Mouse (Mus musculus) hindbrain, embryonic 16.5 days (tissue): ENCODE measurements around the gene Rasl2-9. TPM values are rescaled to one million over a fixed set of nuclear protein-coding genes. Genes with fewer than 3 reads are reported as not detected.

Experiments
- ATAC-seq: fragments of 200-750 bp; cut with Nextera tagmentation; 2 replicates; pipeline ENCODE4 v1.8.0; 2017; ENCODE audit warnings: moderate TSS enrichment, moderate library complexity
- H3K27ac ChIP-seq: fragments of 300-500 bp; sonication (generic); 2 replicates; pipeline ENCODE4 v1.5.1; 2014; ENCODE audit warnings: low read depth, mild to moderate bottlenecking, control low read depth, low read length, moderate library complexity
- H3K27me3 ChIP-seq: fragments of 300-500 bp; sonication (generic); replicated peaks from 2 replicates; pipeline ENCODE4 v1.6.1; 2014; ENCODE audit warnings: low read length; ENCODE audit not compliant: control insufficient read depth, insufficient read depth
- H3K36me3 ChIP-seq: fragments of 300-500 bp; sonication (generic); 2 replicates; pipeline ENCODE4 v1.6.1; 2014; ENCODE audit warnings: mild to moderate bottlenecking, low read length, moderate library complexity, mixed read lengths; ENCODE audit not compliant: control insufficient read depth, insufficient read depth
- H3K4me1 ChIP-seq: fragments of 300-500 bp; sonication (generic); 2 replicates; pipeline ENCODE4 v1.6.1; 2014; ENCODE audit warnings: low read depth, low read length; ENCODE audit not compliant: control insufficient read depth, insufficient read depth
- H3K4me2 ChIP-seq: fragments of 300-500 bp; sonication (generic); 2 replicates; pipeline ENCODE4 v1.6.1; 2014; ENCODE audit warnings: mild to moderate bottlenecking, low read length, control low read depth, moderate library complexity
- H3K4me3 ChIP-seq: fragments of 300-500 bp; sonication (generic); 2 replicates; pipeline ENCODE4 v1.5.1; 2014; ENCODE audit warnings: mild to moderate bottlenecking, low read length, control low read depth, moderate library complexity
- H3K9ac ChIP-seq: fragments of 300-500 bp; sonication (generic); 2 replicates; pipeline ENCODE4 v1.6.1; 2014; ENCODE audit warnings: low read depth, mild to moderate bottlenecking, control low read depth, low read length, moderate library complexity
- H3K9me3 ChIP-seq: fragments of 300-500 bp; sonication (generic); 2 replicates; pipeline ENCODE4 v1.6.1; 2014; ENCODE audit warnings: mild to moderate bottlenecking, low read length, moderate library complexity; ENCODE audit not compliant: control insufficient read depth
- WGBS: fragments of 180-500 bp; shearing (Covaris S2); extraction: QIAGEN DNeasy Blood & Tissue Kit; methylation state at CpG from one replicate; pipeline ENCODE4 v1.1.7; 2014; 5-methylcytosine and 5-hydroxymethylcytosine counted together
- polyA plus RNA-seq: library from polyadenylated mRNA; unstranded; fragments of >200 nt; fragmentation: Nextera tagmentation; extraction: Ambion mirVana; gene quantifications from 2 replicates; pipeline ENCODE4 v1.2.1, GENCODE M21; 2015

Rasl2-9 gene
- polyA plus RNA-seq, 1 experiment from 2014 or later, result 0.95 TPM

- H3K9ac ChIP-seq, result no peak overlapping the region
- H3K9me3 ChIP-seq, result no peaks in the 10 kb centered on the region
- H3K27ac ChIP-seq, result no peak overlapping the region
- 88% methylated on average over 3 of the region's 3 CpGs for WGBS
- H3K27me3 ChIP-seq, result no peaks in the 10 kb centered on the region
- no peak overlapping the region for H3K4me3 ChIP-seq
- ATAC-seq, result no peak
- H3K36me3 ChIP-seq, result peaks cover 28% of the 10 kb centered on the region
- no peaks in the 10 kb centered on the region for H3K4me1 ChIP-seq
- no peak overlapping the region for H3K4me2 ChIP-seq
These were observed 26.0 kb downstream of the Rasl2-9 start for GRCm38 (mm10) chr7:5099796-5100195.

GRCm38 (mm10) chr7:5098769-5099168 lies 27.0 kb downstream of the Rasl2-9 start:
- H3K27me3 ChIP-seq, result no peaks in the 10 kb centered on the region
- H3K36me3 ChIP-seq, result peaks cover 34% of the 10 kb centered on the region
- no peak overlapping the region for H3K4me3 ChIP-seq
- H3K9me3 ChIP-seq, result no peaks in the 10 kb centered on the region
- H3K27ac ChIP-seq, result no peak overlapping the region
- H3K4me2 ChIP-seq, result no peak overlapping the region
- no peak overlapping the region for H3K9ac ChIP-seq
- H3K4me1 ChIP-seq, result no peaks in the 10 kb centered on the region
- WGBS, result 96% methylated on average over 5 of the region's 5 CpGs
- ATAC-seq, result no peak

- no peak overlapping the region for H3K4me2 ChIP-seq
- no peak overlapping the region for H3K9ac ChIP-seq
- no peaks in the 10 kb centered on the region for H3K4me1 ChIP-seq
- no peaks in the 10 kb centered on the region for H3K9me3 ChIP-seq
- H3K4me3 ChIP-seq, result no peak overlapping the region
- H3K27ac ChIP-seq, result no peak overlapping the region
- WGBS, result 87% methylated on average over 21 of the region's 21 CpGs
- H3K36me3 ChIP-seq, result peaks cover 37% of the 10 kb centered on the region
- ATAC-seq, result no peak
- H3K27me3 ChIP-seq, result no peaks in the 10 kb centered on the region
These were observed 32.8 kb downstream of the Rasl2-9 start for GRCm38 (mm10) chr7:5092831-5093510.

GRCm38 (mm10) chr7:5092381-5092780 lies 33.4 kb downstream of the Rasl2-9 start:
- Histone ChIP-seq H3K4me2 (no peak overlapping the region), H3K27me3 (no peaks in the 10 kb centered on the region), H3K27ac (no peak overlapping the region), H3K9ac (no peak overlapping the region), H3K9me3 (no peaks in the 10 kb centered on the region), H3K4me3 (no peak overlapping the region), H3K36me3 (peaks cover 33% of the 10 kb centered on the region), H3K4me1 (no peaks in the 10 kb centered on the region; the same call in 1 of the 2 replicates)
- no peak for ATAC-seq
- 88% methylated on average over 6 of the region's 6 CpGs for WGBS

- 90% methylated on average over 15 of the region's 15 CpGs for WGBS
These were observed 34.6 kb downstream of the Rasl2-9 start for GRCm38 (mm10) chr7:5091008-5091728.

GRCm38 (mm10) chr7:5089853-5090252 lies 35.9 kb downstream of the Rasl2-9 start:
- no peaks in the 10 kb centered on the region; the same call in 1 of the 2 replicates for H3K4me1 ChIP-seq
- no peak overlapping the region for H3K9ac ChIP-seq
- no peaks in the 10 kb centered on the region for H3K9me3 ChIP-seq
- ATAC-seq, result no peak
- no peak overlapping the region for H3K4me3 ChIP-seq
- 93% methylated on average over 15 of the region's 15 CpGs for WGBS
- H3K4me2 ChIP-seq, result no peak overlapping the region
- peaks cover 20% of the 10 kb centered on the region for H3K36me3 ChIP-seq
- no peaks in the 10 kb centered on the region for H3K27me3 ChIP-seq
- H3K27ac ChIP-seq, result no peak overlapping the region

More at GRCm38 (mm10) chr7:5091008-5091728, 34.6 kb downstream of the Rasl2-9 start:
- H3K27me3 ChIP-seq, result no peaks in the 10 kb centered on the region
- peaks cover 26% of the 10 kb centered on the region for H3K36me3 ChIP-seq
- H3K4me1 ChIP-seq, result no peaks in the 10 kb centered on the region; the same call in 1 of the 2 replicates
- H3K27ac ChIP-seq, result no peak overlapping the region
- H3K9me3 ChIP-seq, result no peaks in the 10 kb centered on the region
- ATAC-seq, result no peak
- no peak overlapping the region for H3K4me3 ChIP-seq
- H3K9ac ChIP-seq, result no peak overlapping the region
- H3K4me2 ChIP-seq, result no peak overlapping the region

- no peak overlapping the region for H3K27ac ChIP-seq
- H3K9ac ChIP-seq, result no peak overlapping the region
- 88% methylated on average over 4 of the region's 4 CpGs for WGBS
- no peaks in the 10 kb centered on the region; the same call in 1 of the 2 replicates for H3K4me1 ChIP-seq
- no peaks in the 10 kb centered on the region for H3K27me3 ChIP-seq
- H3K4me3 ChIP-seq, result no peak overlapping the region
- peaks cover 16% of the 10 kb centered on the region for H3K36me3 ChIP-seq
- ATAC-seq, result no peak
- H3K4me2 ChIP-seq, result no peak overlapping the region
- H3K9me3 ChIP-seq, result no peaks in the 10 kb centered on the region
These were observed 37.9 kb downstream of the Rasl2-9 start for GRCm38 (mm10) chr7:5087886-5088285.

GRCm38 (mm10) chr7:5086921-5087440 lies 38.8 kb downstream of the Rasl2-9 start:
- Histone ChIP-seq H3K36me3 (peaks cover 16% of the 10 kb centered on the region), H3K4me3 (no peak overlapping the region), H3K27ac (no peak overlapping the region), H3K9me3 (no peaks in the 10 kb centered on the region), H3K4me1 (peaks cover 2% of the 10 kb centered on the region), H3K4me2 (no peak overlapping the region), H3K27me3 (no peaks in the 10 kb centered on the region), H3K9ac (no peak overlapping the region)
- 71% methylated on average over 5 of the region's 5 CpGs for WGBS
- ATAC-seq, result no peak

GRCm38 (mm10) chr7:5085512-5085911 lies 40.2 kb downstream of the Rasl2-9 start:
- Histone ChIP-seq H3K27ac (no peak overlapping the region), H3K36me3 (peaks cover 16% of the 10 kb centered on the region), H3K27me3 (no peaks in the 10 kb centered on the region), H3K4me3 (no peak overlapping the region), H3K4me2 (no peak overlapping the region), H3K4me1 (peaks cover 15% of the 10 kb centered on the region), H3K9ac (no peak overlapping the region), H3K9me3 (no peaks in the 10 kb centered on the region)
- no peak for ATAC-seq
- 90% methylated on average over 1 of the region's 1 CpGs for WGBS
